Mouse (Mus musculus): ENCODE measurements around the gene BC048679. TPM values are rescaled to one million over a fixed set of nuclear protein-coding genes. Genes with fewer than 3 reads are reported as not detected.

The BC048679 gene
- total and polyA plus RNA-seq, 3 experiments, result not detected

- no peak overlapping the region for H3K4me2 ChIP-seq (ENCODE audit: insufficient read depth, low read depth, poor library complexity, severe bottlenecking)
- TF ChIP-seq SMC3 (IDR thresholded peaks at IDR 0.05; ENCODE audit: low read depth, low read length), result no peak
- no peak for TF ChIP-seq RAD21 (IDR thresholded peaks at IDR 0.05; ENCODE audit: low read depth, low read length)
- no peak for TF ChIP-seq USF1 (IDR thresholded peaks at IDR 0.05; ENCODE audit: low read depth, low read length)
- no peak for TF ChIP-seq ZMIZ1 (IDR thresholded peaks at IDR 0.05; ENCODE audit: low read depth, low read length)
- TF ChIP-seq E2F4 (IDR thresholded peaks at IDR 0.05; ENCODE audit: insufficient replicate concordance, low read depth, low read length), result no peak
- no peak for TF ChIP-seq ZKSCAN1 (IDR thresholded peaks at IDR 0.05; ENCODE audit: borderline replicate concordance, low read depth, low read length)
- TF ChIP-seq SIN3A (IDR thresholded peaks at IDR 0.05; ENCODE audit: low read length), result no peak
- in situ Hi-C loops (cut with MboI; ENCODE audit: low pct_ligation_motif_present, low pct_unique_long_range_greater_than_20kb, low sequenced_read_pairs), result no loop called here
- DNase-seq (ENCODE audit: extremely low read depth), result no peak
- no peaks in the 10 kb centered on the region for H3K36me3 ChIP-seq (replicated peaks in 1 of 2; ENCODE audit: control insufficient read depth in 1 of 2, insufficient read depth in 1 of 2, low read length in 1 of 2)
- H3K79me2 ChIP-seq (replicated peaks; ENCODE audit: control insufficient read depth, extremely low read depth, insufficient read depth, poor library complexity, severe bottlenecking), result no peaks in the 10 kb centered on the region
- no peak overlapping the region for H3K9ac ChIP-seq (ENCODE audit: insufficient read depth, low read depth)
- no peaks in the 10 kb centered on the region for H3K9me3 ChIP-seq (replicated peaks; ENCODE audit: low read length)
- dilution Hi-C loops (cut with MboI; ENCODE audit: extremely low pct_ligation_motif_present, extremely low pct_unique_long_range_greater_than_20kb, low sequenced_read_pairs), result no loop called here
- H3K27me3 ChIP-seq (replicated peaks), result peaks cover 37% of the 10 kb centered on the region
- H3K4me1 ChIP-seq (ENCODE audit: control insufficient read depth in 1 of 2, insufficient read depth in 2 of 2), result no peaks in the 10 kb centered on the region
- H3K4me3 ChIP-seq (replicated peaks in 1 of 3; ENCODE audit: low read depth in 2 of 3, low read length in 2 of 3, poor library complexity in 1 of 3), result no peak overlapping the region
- H3K27ac ChIP-seq (ENCODE audit: insufficient read depth, low read depth), result no peak overlapping the region
These were observed 8.4 kb downstream of the BC048679 start for GRCm38 (mm10) chr7:81489649-81490048.

- in situ Hi-C loops (cut with MboI; ENCODE audit: low pct_ligation_motif_present, low pct_unique_long_range_greater_than_20kb, low sequenced_read_pairs), result no loop called here
- H3K9me3 ChIP-seq (replicated peaks; ENCODE audit: low read length), result no peaks in the 10 kb centered on the region
- no peak overlapping the region for H3K27ac ChIP-seq (ENCODE audit: insufficient read depth, low read depth)
- no peak overlapping the region for H3K4me2 ChIP-seq (ENCODE audit: insufficient read depth, low read depth, poor library complexity, severe bottlenecking)
- DNase-seq (ENCODE audit: extremely low read depth), result no peak
- TF ChIP-seq RCOR1 (conservative IDR thresholded peaks at IDR 0.05; ENCODE audit: low read depth, low read length) (no peak), JUND (conservative IDR thresholded peaks at IDR 0.05; ENCODE audit: low read depth, low read length) (no peak), ZNF384 (IDR thresholded peaks at IDR 0.05; ENCODE audit: low read depth, low read length) (no peak)
- H3K4me3 ChIP-seq (replicated peaks in 1 of 3; ENCODE audit: low read depth in 2 of 3, low read length in 2 of 3, poor library complexity in 1 of 3), result no peak overlapping the region
- peaks cover 32% of the 10 kb centered on the region for H3K27me3 ChIP-seq (replicated peaks)
- H3K36me3 ChIP-seq (replicated peaks in 1 of 2; ENCODE audit: control insufficient read depth in 1 of 2, insufficient read depth in 1 of 2, low read length in 1 of 2), result no peaks in the 10 kb centered on the region
- no peaks in the 10 kb centered on the region for H3K4me1 ChIP-seq (ENCODE audit: control insufficient read depth in 1 of 2, insufficient read depth in 2 of 2)
- no peak overlapping the region for H3K9ac ChIP-seq (ENCODE audit: insufficient read depth, low read depth)
- dilution Hi-C loops (cut with MboI; ENCODE audit: extremely low pct_ligation_motif_present, extremely low pct_unique_long_range_greater_than_20kb, low sequenced_read_pairs), result no loop called here
- no peaks in the 10 kb centered on the region for H3K79me2 ChIP-seq (replicated peaks; ENCODE audit: control insufficient read depth, extremely low read depth, insufficient read depth, poor library complexity, severe bottlenecking)
These were observed 17.3 kb downstream of the BC048679 start for GRCm38 (mm10) chr7:81480800-81481199.

GRCm38 (mm10) chr7:81479531-81480090 lies 18.5 kb downstream of the BC048679 start:
- H3K79me2 ChIP-seq (replicated peaks; ENCODE audit: control insufficient read depth, extremely low read depth, insufficient read depth, poor library complexity, severe bottlenecking), result no peaks in the 10 kb centered on the region
- DNase-seq (ENCODE audit: extremely low read depth), result no peak
- no peaks in the 10 kb centered on the region for H3K9me3 ChIP-seq (replicated peaks; ENCODE audit: low read length)
- no peak overlapping the region for H3K27ac ChIP-seq (ENCODE audit: insufficient read depth, low read depth)
- H3K27me3 ChIP-seq (replicated peaks), result peaks cover 34% of the 10 kb centered on the region
- no peak overlapping the region for H3K9ac ChIP-seq (ENCODE audit: insufficient read depth, low read depth)
- H3K36me3 ChIP-seq (replicated peaks in 1 of 2; ENCODE audit: control insufficient read depth in 1 of 2, insufficient read depth in 1 of 2, low read length in 1 of 2), result no peaks in the 10 kb centered on the region
- dilution Hi-C loops (cut with MboI; ENCODE audit: extremely low pct_ligation_motif_present, extremely low pct_unique_long_range_greater_than_20kb, low sequenced_read_pairs), result no loop called here
- TF ChIP-seq MAX (IDR thresholded peaks at IDR 0.05; ENCODE audit: low read length) (no peak), MAZ (IDR thresholded peaks at IDR 0.05; ENCODE audit: low read depth, low read length) (no peak), IRF4 (IDR thresholded peaks at IDR 0.05; ENCODE audit: low read depth, low read length) (no peak), CHD1 (IDR thresholded peaks at IDR 0.05; ENCODE audit: low read depth, low read length) (no peak), SIN3A (IDR thresholded peaks at IDR 0.05; ENCODE audit: low read length) (no peak), RCOR1 (conservative IDR thresholded peaks at IDR 0.05; ENCODE audit: low read depth, low read length) (no peak), JUN (IDR thresholded peaks at IDR 0.05; ENCODE audit: insufficient read depth, low read depth, low read length) (no peak), NRF1 (IDR thresholded peaks at IDR 0.05; ENCODE audit: low read depth, low read length) (no peak), ZNF384 (IDR thresholded peaks at IDR 0.05; ENCODE audit: low read depth, low read length) (no peak), TBP (conservative IDR thresholded peaks at IDR 0.05; ENCODE audit: low read depth, low read length) (no peak), E2F4 (IDR thresholded peaks at IDR 0.05; ENCODE audit: insufficient replicate concordance, low read depth, low read length) (no peak), MEF2A (IDR thresholded peaks at IDR 0.05; ENCODE audit: borderline replicate concordance, low read depth, low read length) (no peak), EP300 (IDR thresholded peaks at IDR 0.05; ENCODE audit: low read length) (no peak), MYC (IDR thresholded peaks at IDR 0.05; ENCODE audit: low read depth, low read length) (no peak), HCFC1 (IDR thresholded peaks at IDR 0.05; ENCODE audit: low read depth, low read length) (no peak), ELF1 (IDR thresholded peaks at IDR 0.05; ENCODE audit: low read depth, low read length) (no peak), KAT2A (IDR thresholded peaks at IDR 0.05; ENCODE audit: insufficient replicate concordance, low read length) (no peak), BHLHE40 (IDR thresholded peaks at IDR 0.05; ENCODE audit: low read depth, low read length) (no peak), POLR2A (IDR thresholded peaks at IDR 0.05; ENCODE audit: low read depth, low read length) (no peak)
- no peaks in the 10 kb centered on the region for H3K4me1 ChIP-seq (ENCODE audit: control insufficient read depth in 1 of 2, insufficient read depth in 2 of 2)
- in situ Hi-C loops (cut with MboI; ENCODE audit: low pct_ligation_motif_present, low pct_unique_long_range_greater_than_20kb, low sequenced_read_pairs), result no loop called here
- H3K4me3 ChIP-seq (replicated peaks in 1 of 3; ENCODE audit: low read depth in 2 of 3, low read length in 2 of 3, poor library complexity in 1 of 3), result no peak overlapping the region
- H3K4me2 ChIP-seq (ENCODE audit: insufficient read depth, low read depth, poor library complexity, severe bottlenecking), result no peak overlapping the region

All from CH12.LX (cell line).